Mouse (Mus musculus) ovary, postnatal 10 days (tissue): ENCODE measurements around the gene Tmem14a.
A peak's percentile ranks its signal among the peaks of the same experiment; 100 is the strongest.
"Not testable (repeated sequence)": the region's sequence is repeated elsewhere in the genome, so short reads cannot be mapped to it uniquely, and the experiment has no call there.

Source experiments
- DNase-seq: peaks from one replicate; pipeline ENCODE4 v3.0.0; 2022; ENCODE audit warnings: low spot score

The Tmem14a gene

GRCm38 (mm10) chr1:21218489-21218919, at the start of gene Tmem14a:
Gene Tmem14a, plus strand, starts transcription at chr1:21218575.
- DNase-seq: peak; percentile 83

GRCm38 (mm10) chr1:21185196-21185595, 33.2 kb upstream of the Tmem14a start:
- DNase-seq: no peak

- no peak for DNase-seq
Observed at GRCm38 (mm10) chr1:21206241-21206640, 12.1 kb upstream of the Tmem14a start.

GRCm38 (mm10) chr1:21213537-21213936, 4.8 kb upstream of the Tmem14a start:
- DNase-seq: not testable (repeated sequence)

GRCm38 (mm10) chr1:21213991-21214692, 4.2 kb upstream of the Tmem14a start:
- not testable (repeated sequence) for DNase-seq

- DNase-seq: no peak
Observed at GRCm38 (mm10) chr1:21227756-21228395, 9.5 kb downstream of the Tmem14a start.

GRCm38 (mm10) chr1:21228740-21229722, 10.7 kb downstream of the Tmem14a start:
- not testable (repeated sequence) for DNase-seq

- no peak for DNase-seq
Observed at GRCm38 (mm10) chr1:21230376-21230775, 12.0 kb downstream of the Tmem14a start.

GRCm38 (mm10) chr1:21231744-21232464, 13.5 kb downstream of the Tmem14a start:
- DNase-seq: no peak

GRCm38 (mm10) chr1:21232516-21232915, 14.1 kb downstream of the Tmem14a start:
- no peak for DNase-seq

GRCm38 (mm10) chr1:21235359-21235758, 17.0 kb downstream of the Tmem14a start:
- no peak for DNase-seq

GRCm38 (mm10) chr1:21239911-21240898, 21.8 kb downstream of the Tmem14a start, which contains the start of gene Gsta3:
Gene Gsta3, plus strand, starts transcription at chr1:21240589.
- no peak for DNase-seq

- no peak for DNase-seq
Observed at GRCm38 (mm10) chr1:21241096-21241495, 22.7 kb downstream of the Tmem14a start.

- DNase-seq: no peak
Observed at GRCm38 (mm10) chr1:21244290-21244960, 26.1 kb downstream of the Tmem14a start.

GRCm38 (mm10) chr1:21246136-21246535, 27.8 kb downstream of the Tmem14a start:
- DNase-seq: no peak

GRCm38 (mm10) chr1:21247896-21248295, 29.5 kb downstream of the Tmem14a start:
- DNase-seq: no peak

- no peak for DNase-seq
Observed at GRCm38 (mm10) chr1:21248560-21249390, 30.4 kb downstream of the Tmem14a start.

GRCm38 (mm10) chr1:21251661-21252060, 33.3 kb downstream of the Tmem14a start:
- no peak for DNase-seq
